Mouse (Mus musculus) neutrophil, adult 65 days (primary cell): ENCODE measurements around the gene Ap4s1. TPM values are rescaled to one million over a fixed set of nuclear protein-coding genes. Genes with fewer than 3 reads are reported as not detected.

ENCODE experiments used
- total RNA-seq: library from RNA; stranded (reverse); gene quantifications from 2 replicates; pipeline ENCODE4 v1.2.4, GENCODE M21; 2023

Ap4s1 gene
- 11.1 TPM in 2 replicates for total RNA-seq

DNA sequence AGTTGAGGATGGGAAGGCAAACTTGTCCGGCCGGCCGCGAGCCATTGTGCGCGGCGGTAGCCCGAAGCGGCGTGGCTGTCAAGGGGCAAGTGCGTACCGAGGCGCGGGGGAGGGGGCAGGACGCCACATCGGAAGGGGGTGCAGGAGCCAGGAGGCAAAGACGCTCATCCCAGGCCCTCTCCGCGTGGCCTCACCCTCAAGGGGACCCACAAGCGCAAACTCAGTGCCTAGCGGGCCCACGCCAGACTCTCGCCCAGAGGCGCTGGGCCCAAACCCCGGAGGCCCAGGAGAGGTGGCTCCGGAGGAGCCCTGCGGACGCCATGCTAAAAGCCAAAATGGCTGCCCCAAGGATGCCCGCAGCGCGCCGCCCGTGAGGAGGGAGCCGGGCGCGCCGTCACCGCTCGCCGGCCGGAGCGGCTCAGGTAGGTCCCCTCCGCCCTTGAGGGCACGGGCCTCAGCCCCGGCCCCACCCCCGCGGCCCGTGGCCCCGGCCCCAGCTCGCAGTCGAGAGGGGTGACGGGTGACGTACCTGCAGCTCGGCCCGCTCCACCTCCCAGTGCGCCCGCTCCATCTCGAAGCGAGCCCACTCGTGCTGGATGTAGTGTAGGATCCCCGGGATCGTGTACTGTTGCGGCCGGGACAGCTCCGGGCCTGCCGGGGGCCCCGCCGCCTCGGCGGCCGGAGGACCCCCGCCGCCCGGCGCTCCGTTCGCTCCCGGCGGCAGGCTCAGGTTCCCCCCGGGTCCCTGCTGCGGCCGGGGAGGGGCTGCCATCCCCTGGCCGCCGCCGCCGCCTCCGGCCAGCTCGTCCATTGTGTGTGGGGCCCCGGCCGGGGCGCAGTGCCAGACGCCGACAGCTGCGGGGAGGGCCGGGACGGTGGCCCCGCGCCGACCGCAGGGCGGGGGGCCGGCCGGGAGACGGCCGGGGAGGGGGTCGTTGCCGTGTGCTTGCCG is at the start of gene Ap4s1:
Gene Ap4s1 (plus strand): TSS at position 141 of the 952 bp plus-strand sequence.

DNA sequence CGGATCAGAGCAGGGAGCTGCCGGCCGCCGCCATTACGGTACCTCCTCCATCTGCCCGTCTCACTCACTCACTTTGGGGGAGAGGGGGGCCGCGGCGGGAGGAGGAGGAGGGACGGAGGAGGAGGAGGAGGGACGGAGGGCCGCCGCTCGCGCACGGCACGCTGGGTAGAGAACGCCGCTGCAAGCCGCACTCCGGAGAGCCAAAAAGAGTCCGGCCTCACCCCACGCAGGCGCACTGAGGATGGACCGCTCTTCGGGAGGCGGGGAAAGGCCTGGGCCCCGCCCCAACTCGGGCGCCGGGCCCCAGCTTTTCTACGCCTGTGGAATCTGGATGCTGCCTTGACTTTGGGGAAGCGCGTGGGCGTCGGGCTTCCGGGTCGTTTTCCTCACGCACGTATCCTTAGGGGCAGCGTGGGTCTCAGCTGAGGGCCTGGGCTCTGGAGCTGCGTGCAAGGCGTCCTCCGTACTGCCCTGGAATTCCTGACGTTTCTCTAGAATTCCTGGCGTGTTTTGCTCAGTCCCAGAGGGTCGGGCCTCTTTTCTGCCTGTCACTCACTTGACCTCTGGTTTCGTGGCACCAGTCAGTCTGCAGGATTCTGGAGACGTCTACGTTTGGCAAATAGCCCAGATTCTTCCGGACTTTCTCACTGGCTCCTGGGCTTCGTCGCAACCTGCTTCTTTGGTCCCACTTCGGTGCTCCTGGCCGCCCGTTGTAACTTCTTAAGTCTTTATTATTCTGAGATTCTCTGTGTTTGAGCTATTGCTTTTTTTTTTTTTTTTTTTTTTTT is 1.2 kb downstream of the Ap4s1 start, which contains the start of gene Strn3:
Gene Strn3 (minus strand): TSS at position 53 of the 788 bp plus-strand sequence.

Other genes with a start within 250 kb of the Ap4s1 start
- not detected in 2 replicates for gene Coch, start 97.7 kb upstream of the Ap4s1 start, total RNA-seq
- gene Strn3, start 864 bp downstream of the Ap4s1 start, total RNA-seq: 34.7 and 52.1 TPM in 2 replicates
- gene Hectd1, start 138.5 kb downstream of the Ap4s1 start, total RNA-seq: 105 and 143 TPM in 2 replicates